Mouse (Mus musculus) C2C12 (cell line): ENCODE data around the gene Kansl1l. TPM values are rescaled to one million over a fixed set of nuclear protein-coding genes. Genes with fewer than 3 reads are reported as not detected.

Experiments used
- H3K27me3 ChIP-seq: one replicate; pipeline ENCODE4 v1.6.1; 2011; ENCODE audit not compliant: control insufficient read depth, insufficient read depth, insufficient read length
- H3K36me3 ChIP-seq: one replicate; pipeline ENCODE4 v1.6.1; 2011; ENCODE audit not compliant: control insufficient read depth, insufficient read depth
- H3K4me3 ChIP-seq: one replicate; pipeline ENCODE4 v1.5.1; 2011; ENCODE audit warnings: mild to moderate bottlenecking, control low read depth; ENCODE audit not compliant: poor library complexity, insufficient read depth, severe bottlenecking
- H3K79me2 ChIP-seq: one replicate; pipeline ENCODE4 v1.6.1; 2011; ENCODE audit not compliant: control insufficient read depth, insufficient read depth
- H3K79me3 ChIP-seq: one replicate; pipeline ENCODE4 v1.6.1; 2011; ENCODE audit warnings: low read depth, control low read depth
- H3ac ChIP-seq: one replicate; pipeline ENCODE3; 2011; ENCODE audit warnings: low read depth; ENCODE audit not compliant: control insufficient read depth, insufficient read length
- CEBPB ChIP-seq: IDR thresholded peaks from one replicate; pipeline ENCODE4 v1.6.1; 2011; ENCODE audit warnings: low read depth, mild to moderate bottlenecking, control low read depth, moderate library complexity
- CTCF ChIP-seq: IDR thresholded peaks from one replicate; pipeline ENCODE4 v1.5.1; 2011; ENCODE audit not compliant: control insufficient read depth, insufficient read depth, insufficient read length
- FOSL1 ChIP-seq: IDR thresholded peaks from one replicate; pipeline ENCODE4 v1.8.0; 2011; ENCODE audit warnings: mild to moderate bottlenecking, low read length; ENCODE audit not compliant: poor library complexity, insufficient read depth, severe bottlenecking
- MAX ChIP-seq: IDR thresholded peaks from one replicate; pipeline ENCODE4 v1.6.1; 2011; ENCODE audit warnings: mild to moderate bottlenecking, control low read depth
- MYOD1 ChIP-seq: IDR thresholded peaks from one replicate; pipeline ENCODE4 v1.6.1; 2011; ENCODE audit warnings: low read depth; ENCODE audit not compliant: control insufficient read depth, insufficient read length
- MYOG ChIP-seq: IDR thresholded peaks from one replicate; pipeline ENCODE4 v1.6.1; 2011; ENCODE audit not compliant: control insufficient read depth, insufficient read length; ENCODE audit errors: extremely low read depth
- USF1 ChIP-seq: IDR thresholded peaks from one replicate; pipeline ENCODE4 v1.6.1; 2011; ENCODE audit warnings: low read depth, mild to moderate bottlenecking, control low read depth, moderate library complexity
- polyA plus RNA-seq: library from polyadenylated mRNA; unstranded; fragments of >200 nt; fragmentation: generic; extraction: Trizol; gene quantifications from one replicate; pipeline ENCODE4 v1.2.1, GENCODE M21; 2012; ENCODE audit warnings: missing spikeins

Kansl1l gene
- polyA plus RNA-seq, 1 experiment: 1.9 TPM

DNA sequence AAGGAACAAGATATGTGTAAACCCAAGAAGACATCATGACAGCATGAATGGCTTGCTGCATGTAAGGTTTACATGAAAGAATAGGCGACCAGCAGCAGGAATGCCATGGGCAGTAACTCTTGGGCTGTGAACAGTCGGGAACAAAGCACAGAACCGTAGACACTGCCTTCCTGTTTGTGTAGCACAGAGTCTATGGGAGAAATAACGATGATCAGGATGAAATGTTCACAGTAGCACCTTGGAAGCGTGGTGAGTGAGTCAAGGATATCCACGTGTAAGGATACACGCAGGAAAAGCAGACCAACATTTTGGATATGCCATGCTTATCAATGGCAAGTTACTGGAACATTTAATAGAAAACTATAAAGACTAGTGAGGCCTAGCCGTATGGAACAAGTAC lies 2.6 kb downstream of the Kansl1l start:
- no peak for TF ChIP-seq CEBPB
- no peak for TF ChIP-seq CTCF
- no peak for TF ChIP-seq MYOD1
- TF ChIP-seq USF1: no peak
- no peak for TF ChIP-seq MAX
- TF ChIP-seq FOSL1: no peak
- no peak for TF ChIP-seq MYOG
- H3K27me3 ChIP-seq: no peaks in the 10 kb centered on the region
- H3K79me2 ChIP-seq: peaks cover 64% of the 10 kb centered on the region
- no peak overlapping the region for H3K4me3 ChIP-seq
- no peaks in the 10 kb centered on the region for H3K36me3 ChIP-seq
- peaks cover 12% of the 10 kb centered on the region for H3K79me3 ChIP-seq
- no peak overlapping the region for H3ac ChIP-seq

DNA sequence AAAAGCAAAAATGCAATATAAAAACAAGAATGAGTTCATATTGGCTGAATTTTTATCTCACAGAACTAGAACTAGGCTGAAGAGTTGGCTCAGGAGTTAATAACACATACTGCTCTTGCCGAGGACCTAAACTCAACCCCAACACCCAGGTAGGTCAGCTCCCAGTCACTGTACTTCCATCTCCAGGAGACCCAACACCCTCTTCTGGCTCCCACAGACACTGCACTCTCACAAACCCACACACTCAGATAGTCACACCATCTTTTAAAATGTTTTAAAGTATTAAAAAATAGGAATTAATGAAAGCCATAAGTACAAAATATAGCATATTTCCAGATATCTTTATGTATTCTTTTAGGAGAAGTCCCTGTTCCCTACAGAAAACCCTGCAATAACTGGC lies 4.2 kb downstream of the Kansl1l start:
- H3K4me3 ChIP-seq: no peak overlapping the region
- TF ChIP-seq CTCF (no peak), FOSL1 (no peak), MAX (no peak), MYOD1 (no peak), USF1 (no peak), MYOG (no peak), CEBPB (no peak)
- no peaks in the 10 kb centered on the region for H3K27me3 ChIP-seq
- peaks cover 67% of the 10 kb centered on the region for H3K79me2 ChIP-seq
- no peak overlapping the region for H3ac ChIP-seq
- H3K36me3 ChIP-seq: no peaks in the 10 kb centered on the region
- H3K79me3 ChIP-seq: peaks cover 21% of the 10 kb centered on the region

DNA sequence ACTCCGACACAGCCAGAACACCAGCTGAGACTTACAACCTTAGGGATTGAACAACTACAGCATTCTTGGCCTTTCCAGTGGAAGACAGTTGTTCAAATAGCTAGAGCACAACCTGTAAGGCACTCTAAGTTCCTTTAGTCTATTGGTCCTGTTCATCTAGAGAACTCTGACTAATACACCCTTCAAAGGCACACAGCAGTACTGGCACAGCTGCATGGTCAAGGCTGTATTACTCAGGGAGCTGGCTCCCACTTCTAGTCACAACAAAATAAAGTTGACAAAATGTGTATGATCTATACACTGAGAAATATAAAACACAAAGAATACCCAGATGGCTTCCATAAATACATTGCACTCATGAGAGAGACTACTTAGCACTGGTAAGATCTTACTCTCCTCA lies 10.5 kb downstream of the Kansl1l start:
- Histone ChIP-seq H3ac (no peak overlapping the region), H3K36me3 (no peaks in the 10 kb centered on the region), H3K4me3 (no peak overlapping the region), H3K79me2 (peaks cover 41% of the 10 kb centered on the region), H3K27me3 (no peaks in the 10 kb centered on the region), H3K79me3 (peaks cover 11% of the 10 kb centered on the region)
- TF ChIP-seq FOSL1 (no peak), MAX (no peak), USF1 (no peak), MYOD1 (no peak), MYOG (no peak), CEBPB (no peak)

DNA sequence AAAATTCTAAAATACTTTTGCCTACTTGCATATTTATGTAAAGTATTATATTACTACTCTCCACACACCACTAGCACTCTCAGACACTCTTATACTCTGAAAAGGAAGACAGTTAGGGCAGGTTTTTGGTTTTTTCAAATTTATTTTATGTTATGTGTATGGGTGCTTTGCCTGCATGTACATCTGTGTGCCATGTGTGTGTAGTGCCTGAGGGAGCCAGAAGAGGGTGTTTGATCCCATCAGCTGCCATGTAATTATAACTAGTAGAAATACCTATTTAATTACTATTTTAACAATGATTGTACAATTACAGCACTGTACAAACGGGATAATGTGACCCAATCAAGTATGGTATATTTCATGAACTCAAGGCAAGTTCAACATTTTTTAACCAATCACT lies 12.0 kb downstream of the Kansl1l start:
- TF ChIP-seq MYOG (no peak), CEBPB (no peak), MAX (no peak), CTCF (no peak), USF1 (no peak), FOSL1 (no peak), MYOD1 (no peak)
- H3K79me3 ChIP-seq: peaks cover 9% of the 10 kb centered on the region
- peaks cover 29% of the 10 kb centered on the region for H3K79me2 ChIP-seq
- H3K36me3 ChIP-seq: peaks cover 8% of the 10 kb centered on the region
- H3ac ChIP-seq: no peak overlapping the region
- H3K27me3 ChIP-seq: no peaks in the 10 kb centered on the region
- H3K4me3 ChIP-seq: no peak overlapping the region

DNA sequence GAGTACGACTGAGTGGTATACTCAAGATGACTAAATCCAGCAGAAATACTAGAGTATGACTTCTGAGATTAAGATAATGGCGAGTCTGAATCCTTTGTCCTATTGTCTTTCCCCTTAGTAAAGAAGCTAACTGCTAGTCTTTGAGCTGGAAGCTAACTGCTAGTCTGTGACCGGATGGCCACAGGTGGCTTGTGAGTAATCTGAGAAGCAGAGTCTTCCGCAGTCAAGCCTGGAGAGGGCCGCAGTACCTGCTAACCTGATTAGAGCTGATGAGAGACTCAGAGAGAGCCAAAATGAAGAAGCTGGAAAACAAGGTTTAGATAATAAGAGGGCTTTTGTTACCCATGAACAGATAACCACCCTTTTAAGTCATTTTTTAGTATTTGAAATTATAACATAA lies 12.7 kb downstream of the Kansl1l start:
- H3K79me2 ChIP-seq: peaks cover 22% of the 10 kb centered on the region

DNA sequence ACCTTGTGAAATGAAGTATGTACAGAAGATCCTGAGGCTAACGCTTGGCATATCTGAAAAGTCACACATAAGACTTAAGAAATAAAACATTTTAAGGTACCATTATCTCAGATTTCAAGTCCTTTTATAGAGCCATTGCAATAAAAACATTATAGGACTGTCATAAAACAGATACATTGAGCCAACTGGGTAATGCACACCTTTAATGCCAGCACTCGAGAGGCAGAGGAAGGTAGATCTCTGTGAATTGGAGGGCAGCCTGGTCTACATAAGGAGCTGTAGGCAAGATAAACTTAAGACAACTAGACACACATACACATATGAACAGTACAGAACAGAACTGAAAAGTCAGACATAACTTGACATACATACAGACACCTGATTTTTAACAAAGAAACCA lies 19.4 kb downstream of the Kansl1l start:
- no peaks in the 10 kb centered on the region for H3K79me3 ChIP-seq
- no peaks in the 10 kb centered on the region for H3K27me3 ChIP-seq
- H3K79me2 ChIP-seq: peaks cover 3% of the 10 kb centered on the region
- TF ChIP-seq USF1 (no peak), CTCF (no peak), FOSL1 (no peak), MYOG (no peak), MAX (no peak), CEBPB (no peak), MYOD1 (no peak)
- H3K4me3 ChIP-seq: no peak overlapping the region
- H3K36me3 ChIP-seq: peaks cover 10% of the 10 kb centered on the region
- H3ac ChIP-seq: no peak overlapping the region

More for the DNA sequence above, 12.7 kb downstream of the Kansl1l start:
- Histone ChIP-seq H3K27me3 (no peaks in the 10 kb centered on the region), H3K79me3 (peaks cover 9% of the 10 kb centered on the region), H3K36me3 (peaks cover 10% of the 10 kb centered on the region), H3K4me3 (no peak overlapping the region), H3ac (no peak overlapping the region)
- TF ChIP-seq MYOD1 (no peak), FOSL1 (no peak), USF1 (no peak), MAX (no peak), CEBPB (no peak), MYOG (no peak), CTCF (no peak)
